Mouse (Mus musculus) lung, postnatal 0 days (tissue): ENCODE measurements at regions not wholly inside any gene's neighbourhood (a gene's known extent, or its start where the extent isn't known, plus 50 kb on each side); places are given as distances from the start of the nearest gene placed in this dataset.

Source experiments
- ATAC-seq: fragments of 200-750 bp; cut with Nextera tagmentation; 2 replicates; pipeline ENCODE4 v1.8.0; 2017; ENCODE audit warnings: moderate library complexity
- DNase-seq: peaks from one replicate; pipeline ENCODE4 v3.0.0-alpha.2; 2016; ENCODE audit warnings: low spot score
- H3K27ac ChIP-seq: fragments of 300-500 bp; sonication (generic); 2 replicates; pipeline ENCODE4 v1.5.1; 2014; ENCODE audit warnings: antibody characterized with exemption, mild to moderate bottlenecking, low read length, mixed read lengths
- H3K27me3 ChIP-seq: fragments of 300-500 bp; sonication (generic); replicated peaks from 2 replicates; pipeline ENCODE4 v1.6.1; 2014; ENCODE audit warnings: low read length, mixed read lengths; ENCODE audit not compliant: insufficient read depth
- H3K36me3 ChIP-seq: fragments of 300-500 bp; sonication (generic); 2 replicates; pipeline ENCODE4 v1.6.1; 2014; ENCODE audit warnings: low read length, mixed read lengths; ENCODE audit not compliant: insufficient read depth
- H3K4me1 ChIP-seq: fragments of 300-500 bp; sonication (generic); 2 replicates; pipeline ENCODE4 v1.6.1; 2014; ENCODE audit warnings: antibody characterized with exemption, low read depth, low read length, mixed read lengths; ENCODE audit not compliant: insufficient read depth
- H3K4me2 ChIP-seq: fragments of 300-500 bp; sonication (generic); replicated peaks from 2 replicates; pipeline ENCODE4 v1.6.1; 2014; ENCODE audit warnings: low read depth, mild to moderate bottlenecking, low read length, moderate library complexity, mixed read lengths
- H3K4me3 ChIP-seq: fragments of 300-500 bp; sonication (generic); 2 replicates; pipeline ENCODE4 v1.5.1; 2014; ENCODE audit warnings: low read depth, low read length
- H3K9ac ChIP-seq: fragments of 300-500 bp; sonication (generic); replicated peaks from 2 replicates; pipeline ENCODE4 v1.6.1; 2014; ENCODE audit warnings: low read depth, mild to moderate bottlenecking
- H3K9me3 ChIP-seq: fragments of 300-500 bp; sonication (generic); 2 replicates; pipeline ENCODE4 v1.6.1; 2016; ENCODE audit warnings: low read length, mixed read lengths
- CTCF ChIP-seq: IDR thresholded peaks from 2 replicates; pipeline ENCODE4 v1.5.1; 2016; ENCODE audit warnings: antibody characterized with exemption, mild to moderate bottlenecking
- EP300 ChIP-seq: IDR thresholded peaks from 2 replicates; pipeline ENCODE4 v1.6.1; 2016; ENCODE audit warnings: antibody characterized with exemption, mild to moderate bottlenecking, control low read depth
- WGBS: fragments of 180-500 bp; shearing (Covaris S2); extraction: QIAGEN DNeasy Blood & Tissue Kit; methylation state at CpG from one replicate; pipeline ENCODE4 v1.1.7; 2014; 5-methylcytosine and 5-hydroxymethylcytosine counted together

GRCm38 (mm10) chr1:108144114-108144513 is 554.3 kb downstream of the Serpinb8 start:
- no peaks in the 10 kb centered on the region for H3K36me3 ChIP-seq
- DNase-seq: no peak
- H3K27me3 ChIP-seq: no peaks in the 10 kb centered on the region
- H3K27ac ChIP-seq: no peak overlapping the region
- WGBS: 47% methylated on average over 1 of the region's 1 CpGs
- no peak overlapping the region for H3K4me3 ChIP-seq
- no peak overlapping the region for H3K4me2 ChIP-seq
- no peaks in the 10 kb centered on the region for H3K4me1 ChIP-seq
- no peaks in the 10 kb centered on the region for H3K9me3 ChIP-seq
- TF ChIP-seq EP300 (no peak), CTCF (no peak)
- H3K9ac ChIP-seq: no peak overlapping the region
- no peak for ATAC-seq

GRCm38 (mm10) chr1:108181350-108182167 is 591.8 kb downstream of the Serpinb8 start:
- TF ChIP-seq EP300 (no peak), CTCF (no peak)

GRCm38 (mm10) chr1:108182168-108182539 is 592.3 kb downstream of the Serpinb8 start:
- ATAC-seq: no peak

More at GRCm38 (mm10) chr1:108181350-108182167, 591.8 kb downstream of the Serpinb8 start:
- Histone ChIP-seq H3K4me1 (no peaks in the 10 kb centered on the region), H3K9ac (no peak overlapping the region), H3K27me3 (no peaks in the 10 kb centered on the region), H3K4me2 (no peak overlapping the region), H3K27ac (no peak overlapping the region), H3K9me3 (no peaks in the 10 kb centered on the region), H3K36me3 (no peaks in the 10 kb centered on the region), H3K4me3 (no peak overlapping the region)
- 49% methylated on average over 3 of the region's 3 CpGs for WGBS
- no peak for DNase-seq
- ATAC-seq: no peak

GRCm38 (mm10) chr1:108224047-108224446 is 634.2 kb downstream of the Serpinb8 start:
- Histone ChIP-seq H3K27me3 (no peaks in the 10 kb centered on the region), H3K4me3 (no peak overlapping the region), H3K9ac (no peak overlapping the region), H3K36me3 (no peaks in the 10 kb centered on the region), H3K27ac (no peak overlapping the region), H3K4me2 (no peak overlapping the region), H3K9me3 (no peaks in the 10 kb centered on the region), H3K4me1 (no peaks in the 10 kb centered on the region)
- WGBS: 40% methylated on average over 1 of the region's 1 CpGs
- TF ChIP-seq EP300 (no peak), CTCF (no peak)
- no peak for ATAC-seq
- DNase-seq: peak; percentile 6

More at GRCm38 (mm10) chr1:108182168-108182539, 592.3 kb downstream of the Serpinb8 start:
- H3K9ac ChIP-seq: no peak overlapping the region
- 31% methylated on average over 4 of the region's 4 CpGs for WGBS
- H3K27me3 ChIP-seq: no peaks in the 10 kb centered on the region
- no peak for TF ChIP-seq EP300
- no peak for TF ChIP-seq CTCF
- no peak overlapping the region for H3K4me3 ChIP-seq
- no peaks in the 10 kb centered on the region for H3K36me3 ChIP-seq
- DNase-seq: no peak
- H3K4me2 ChIP-seq: no peak overlapping the region
- no peak overlapping the region for H3K27ac ChIP-seq
- no peaks in the 10 kb centered on the region for H3K9me3 ChIP-seq
- H3K4me1 ChIP-seq: no peaks in the 10 kb centered on the region

GRCm38 (mm10) chr1:108240152-108240551 is 650.3 kb downstream of the Serpinb8 start:
- Histone ChIP-seq H3K9me3 (no peaks in the 10 kb centered on the region), H3K4me1 (no peaks in the 10 kb centered on the region), H3K4me3 (no peak overlapping the region), H3K36me3 (no peaks in the 10 kb centered on the region), H3K27ac (no peak overlapping the region), H3K27me3 (no peaks in the 10 kb centered on the region), H3K4me2 (no peak overlapping the region), H3K9ac (no peak overlapping the region)
- ATAC-seq (no peak), DNase-seq (no peak)
- TF ChIP-seq CTCF (no peak), EP300 (no peak)

GRCm38 (mm10) chr1:108255147-108255546 is 665.3 kb downstream of the Serpinb8 start:
- WGBS: 68% methylated on average over 3 of the region's 3 CpGs
- DNase-seq: no peak

More at GRCm38 (mm10) chr1:108255147-108255546, 665.3 kb downstream of the Serpinb8 start:
- H3K9ac ChIP-seq: no peak overlapping the region
- TF ChIP-seq EP300 (no peak), CTCF (no peak)
- H3K9me3 ChIP-seq: no peaks in the 10 kb centered on the region
- no peaks in the 10 kb centered on the region for H3K36me3 ChIP-seq
- no peaks in the 10 kb centered on the region for H3K4me1 ChIP-seq
- H3K4me3 ChIP-seq: no peak overlapping the region
- ATAC-seq: no peak
- H3K27me3 ChIP-seq: no peaks in the 10 kb centered on the region
- no peak overlapping the region for H3K4me2 ChIP-seq
- no peak overlapping the region for H3K27ac ChIP-seq
